Mouse (Mus musculus): ENCODE data around the gene Tm7sf2. TPM values are rescaled to one million over a fixed set of nuclear protein-coding genes. Genes with fewer than 3 reads are reported as not detected.

Gene Tm7sf2
- polyA plus RNA-seq (2014; fragmentation: Nextera tagmentation; extraction: Ambion mirVana) = 22.1 and 24.6 TPM in 2 replicates

GRCm38 (mm10) chr19:6067724-6068415 is at the start of gene Tm7sf2:
Tm7sf2 (minus strand) TSS chr19:6068373.
- WGBS = 9% methylated on average over 33 of the region's 33 CpGs
- H3K36me3 ChIP-seq (ENCODE audit: control insufficient read depth, insufficient read depth, low read length) = peaks cover 37% of the 10 kb centered on the region

GRCm38 (mm10) chr19:6117346-6117985 is 49.3 kb upstream of the Tm7sf2 start:
- H3K4me2 ChIP-seq (replicated peaks; ENCODE audit: low read depth, low read length) = peak overlapping the region; percentile 86
- peak overlapping the region; percentile 97 for H3K27ac ChIP-seq (ENCODE audit: low read depth, low read length)
- ATAC-seq (ENCODE audit: low FRiP score, low TSS enrichment) = no peak; the same call in 1 of the 2 replicates
- H3K4me1 ChIP-seq (ENCODE audit: control insufficient read depth, insufficient read depth, low read length) = peaks cover 16% of the 10 kb centered on the region; the same call in 1 of the 2 replicates
- peak overlapping the region; percentile 80 for H3K9ac ChIP-seq (ENCODE audit: low read depth, low read length)
- no peaks in the 10 kb centered on the region for H3K9me3 ChIP-seq (ENCODE audit: control insufficient read depth, low read length)
- H3K36me3 ChIP-seq (ENCODE audit: control insufficient read depth, insufficient read depth, low read length) = peaks cover 25% of the 10 kb centered on the region
- 6% methylated on average over 32 of the region's 32 CpGs for WGBS
- H3K27me3 ChIP-seq (ENCODE audit: control insufficient read depth, insufficient read depth, low read length) = no peaks in the 10 kb centered on the region
- H3K4me3 ChIP-seq (ENCODE audit: low read length) = peak overlapping the region; percentile 55

More at GRCm38 (mm10) chr19:6067724-6068415, at the start of gene Tm7sf2:
- peak within 1 kb of the TSS; percentile 51 for H3K4me3 ChIP-seq (ENCODE audit: low read length)
- peak; percentile 96 for ATAC-seq (ENCODE audit: low FRiP score, low TSS enrichment)
- no peaks in the 10 kb centered on the region for H3K27me3 ChIP-seq (ENCODE audit: control insufficient read depth, insufficient read depth, low read length)
- H3K27ac ChIP-seq (ENCODE audit: low read depth, low read length) = peak within 1 kb of the TSS; percentile 85
- H3K9ac ChIP-seq (ENCODE audit: low read depth, low read length) = peak within 1 kb of the TSS; percentile 66
- H3K4me1 ChIP-seq (ENCODE audit: control insufficient read depth, insufficient read depth, low read length) = peaks cover 17% of the 10 kb centered on the region
- H3K9me3 ChIP-seq (ENCODE audit: control insufficient read depth, low read length) = no peaks in the 10 kb centered on the region
- H3K4me2 ChIP-seq (replicated peaks; ENCODE audit: low read depth, low read length) = peak within 1 kb of the TSS; percentile 93

GRCm38 (mm10) chr19:6116113-6116850 is 48.1 kb upstream of the Tm7sf2 start:
- peaks cover 30% of the 10 kb centered on the region for H3K36me3 ChIP-seq (ENCODE audit: control insufficient read depth, insufficient read depth, low read length)
- peak overlapping the region; percentile 86; the same call in 1 of the 2 replicates for H3K4me2 ChIP-seq (replicated peaks; ENCODE audit: low read depth, low read length)
- WGBS = 92% methylated on average over 15 of the region's 15 CpGs
- no peaks in the 10 kb centered on the region for H3K27me3 ChIP-seq (ENCODE audit: control insufficient read depth, insufficient read depth, low read length)
- H3K4me3 ChIP-seq (ENCODE audit: low read length) = no peak overlapping the region; the same call in 1 of the 2 replicates
- no peak overlapping the region for H3K9ac ChIP-seq (ENCODE audit: low read depth, low read length)
- H3K27ac ChIP-seq (ENCODE audit: low read depth, low read length) = no peak overlapping the region
- no peak for ATAC-seq (ENCODE audit: low FRiP score, low TSS enrichment)
- H3K4me1 ChIP-seq (ENCODE audit: control insufficient read depth, insufficient read depth, low read length) = peaks cover 13% of the 10 kb centered on the region; the same call in 1 of the 2 replicates
- H3K9me3 ChIP-seq (ENCODE audit: control insufficient read depth, low read length) = no peaks in the 10 kb centered on the region

GRCm38 (mm10) chr19:6113116-6113515 is 44.9 kb upstream of the Tm7sf2 start:
- no peak overlapping the region for H3K27ac ChIP-seq (ENCODE audit: low read depth, low read length)
- H3K4me3 ChIP-seq (ENCODE audit: low read length) = no peak overlapping the region
- H3K9ac ChIP-seq (ENCODE audit: low read depth, low read length) = no peak overlapping the region
- no peaks in the 10 kb centered on the region for H3K9me3 ChIP-seq (ENCODE audit: control insufficient read depth, low read length)
- 25% methylated on average over 6 of the region's 6 CpGs for WGBS
- H3K27me3 ChIP-seq (ENCODE audit: control insufficient read depth, insufficient read depth, low read length) = no peaks in the 10 kb centered on the region
- H3K4me2 ChIP-seq (replicated peaks; ENCODE audit: low read depth, low read length) = no peak overlapping the region
- ATAC-seq (ENCODE audit: low FRiP score, low TSS enrichment) = no peak
- H3K36me3 ChIP-seq (ENCODE audit: control insufficient read depth, insufficient read depth, low read length) = peaks cover 30% of the 10 kb centered on the region
- H3K4me1 ChIP-seq (ENCODE audit: control insufficient read depth, insufficient read depth, low read length) = peaks cover 6% of the 10 kb centered on the region; the same call in 1 of the 2 replicates

GRCm38 (mm10) chr19:6105586-6105985 is 37.4 kb upstream of the Tm7sf2 start, which contains the start of gene Naaladl1:
Naaladl1 (plus strand) TSS chr19:6105782.
- H3K4me2 ChIP-seq (replicated peaks; ENCODE audit: low read depth, low read length) = no peak within 1 kb of the TSS
- H3K9me3 ChIP-seq (ENCODE audit: control insufficient read depth, low read length) = no peaks in the 10 kb centered on the region
- WGBS = 88% methylated on average over 7 of the region's 7 CpGs
- no peak within 1 kb of the TSS for H3K4me3 ChIP-seq (ENCODE audit: low read length)
- H3K9ac ChIP-seq (ENCODE audit: low read depth, low read length) = no peak within 1 kb of the TSS
- no peaks in the 10 kb centered on the region for H3K4me1 ChIP-seq (ENCODE audit: control insufficient read depth, insufficient read depth, low read length)
- H3K27me3 ChIP-seq (ENCODE audit: control insufficient read depth, insufficient read depth, low read length) = no peaks in the 10 kb centered on the region
- H3K36me3 ChIP-seq (ENCODE audit: control insufficient read depth, insufficient read depth, low read length) = no peaks in the 10 kb centered on the region
- ATAC-seq (ENCODE audit: low FRiP score, low TSS enrichment) = no peak
- H3K27ac ChIP-seq (ENCODE audit: low read depth, low read length) = no peak within 1 kb of the TSS

GRCm38 (mm10) chr19:6104476-6104875 is 36.3 kb upstream of the Tm7sf2 start:
- Histone ChIP-seq H3K9ac (ENCODE audit: low read depth, low read length) (no peak overlapping the region), H3K4me1 (ENCODE audit: control insufficient read depth, insufficient read depth, low read length) (no peaks in the 10 kb centered on the region), H3K4me3 (ENCODE audit: low read length) (no peak overlapping the region), H3K27me3 (ENCODE audit: control insufficient read depth, insufficient read depth, low read length) (no peaks in the 10 kb centered on the region), H3K36me3 (ENCODE audit: control insufficient read depth, insufficient read depth, low read length) (no peaks in the 10 kb centered on the region), H3K4me2 (replicated peaks; ENCODE audit: low read depth, low read length) (no peak overlapping the region), H3K9me3 (ENCODE audit: control insufficient read depth, low read length) (no peaks in the 10 kb centered on the region), H3K27ac (ENCODE audit: low read depth, low read length) (no peak overlapping the region)
- WGBS = 74% methylated on average over 4 of the region's 4 CpGs
- no peak for ATAC-seq (ENCODE audit: low FRiP score, low TSS enrichment)

GRCm38 (mm10) chr19:6102169-6102853 is 34.1 kb upstream of the Tm7sf2 start:
- Histone ChIP-seq H3K4me3 (ENCODE audit: low read length) (no peak overlapping the region), H3K36me3 (ENCODE audit: control insufficient read depth, insufficient read depth, low read length) (peaks cover 6% of the 10 kb centered on the region), H3K9me3 (ENCODE audit: control insufficient read depth, low read length) (no peaks in the 10 kb centered on the region), H3K4me1 (ENCODE audit: control insufficient read depth, insufficient read depth, low read length) (no peaks in the 10 kb centered on the region), H3K4me2 (replicated peaks; ENCODE audit: low read depth, low read length) (no peak overlapping the region), H3K9ac (ENCODE audit: low read depth, low read length) (no peak overlapping the region), H3K27ac (ENCODE audit: low read depth, low read length) (no peak overlapping the region), H3K27me3 (ENCODE audit: control insufficient read depth, insufficient read depth, low read length) (no peaks in the 10 kb centered on the region)
- no peak for ATAC-seq (ENCODE audit: low FRiP score, low TSS enrichment)
- WGBS = 76% methylated on average over 6 of the region's 6 CpGs

GRCm38 (mm10) chr19:6101186-6101585 is 33.0 kb upstream of the Tm7sf2 start:
- Histone ChIP-seq H3K27ac (ENCODE audit: low read depth, low read length) (no peak overlapping the region), H3K36me3 (ENCODE audit: control insufficient read depth, insufficient read depth, low read length) (peaks cover 6% of the 10 kb centered on the region), H3K4me1 (ENCODE audit: control insufficient read depth, insufficient read depth, low read length) (no peaks in the 10 kb centered on the region), H3K9me3 (ENCODE audit: control insufficient read depth, low read length) (no peaks in the 10 kb centered on the region), H3K9ac (ENCODE audit: low read depth, low read length) (no peak overlapping the region), H3K27me3 (ENCODE audit: control insufficient read depth, insufficient read depth, low read length) (no peaks in the 10 kb centered on the region), H3K4me3 (ENCODE audit: low read length) (no peak overlapping the region), H3K4me2 (replicated peaks; ENCODE audit: low read depth, low read length) (no peak overlapping the region)
- no peak for ATAC-seq (ENCODE audit: low FRiP score, low TSS enrichment)
- 67% methylated on average over 6 of the region's 6 CpGs for WGBS
